Mouse (Mus musculus): ENCODE results near the gene Brdt. TPM values are rescaled to one million over a fixed set of nuclear protein-coding genes. Genes with fewer than 3 reads are reported as not detected.
A peak's percentile ranks its signal among the peaks of the same experiment; 100 is the strongest.

Gene Brdt
- polyA plus RNA-seq, 1 experiment from 2014 or later: 0.64 TPM

- H3K9ac ChIP-seq: no peak overlapping the region
- H3K4me3 ChIP-seq: no peak overlapping the region
- H3K27me3 ChIP-seq (replicated peaks): peaks cover 22% of the 10 kb centered on the region
- no peak overlapping the region for H3K27ac ChIP-seq (replicated peaks)
- 58% methylated on average over 8 of the region's 8 CpGs for WGBS
- peaks cover 6% of the 10 kb centered on the region for H3K4me1 ChIP-seq
- H3K36me3 ChIP-seq: no peaks in the 10 kb centered on the region
- ATAC-seq (ENCODE audit: extremely low read depth, insufficient number of reproducible peaks, low FRiP score, low TSS enrichment): no peak
- no peaks in the 10 kb centered on the region for H3K9me3 ChIP-seq
- H3K4me2 ChIP-seq: no peak overlapping the region
Observed at GRCm38 (mm10) chr5:107295061-107295816, 35.7 kb upstream of the Brdt start.

GRCm38 (mm10) chr5:107295817-107296511, 35.0 kb upstream of the Brdt start:
- 78% methylated on average over 16 of the region's 16 CpGs for WGBS
- no peaks in the 10 kb centered on the region for H3K36me3 ChIP-seq
- no peak overlapping the region for H3K27ac ChIP-seq (replicated peaks)
- no peaks in the 10 kb centered on the region for H3K9me3 ChIP-seq
- peaks cover 15% of the 10 kb centered on the region for H3K27me3 ChIP-seq (replicated peaks)
- H3K4me3 ChIP-seq: no peak overlapping the region
- no peak for ATAC-seq (ENCODE audit: extremely low read depth, insufficient number of reproducible peaks, low FRiP score, low TSS enrichment)
- no peak overlapping the region for H3K9ac ChIP-seq
- peaks cover 6% of the 10 kb centered on the region for H3K4me1 ChIP-seq
- no peak overlapping the region for H3K4me2 ChIP-seq

- Histone ChIP-seq H3K27ac (replicated peaks) (no peak overlapping the region), H3K9me3 (no peaks in the 10 kb centered on the region), H3K27me3 (replicated peaks) (0 out of 2 replicates have a peak, but pooled peaks cover 8% of the 10 kb centered on the region), H3K36me3 (no peaks in the 10 kb centered on the region), H3K9ac (no peak overlapping the region), H3K4me3 (no peak overlapping the region), H3K4me2 (no peak overlapping the region), H3K4me1 (peaks cover 6% of the 10 kb centered on the region)
- no peak for ATAC-seq (ENCODE audit: extremely low read depth, insufficient number of reproducible peaks, low FRiP score, low TSS enrichment)
- 58% methylated on average over 9 of the region's 9 CpGs for WGBS
Observed at GRCm38 (mm10) chr5:107296512-107297322, 34.2 kb upstream of the Brdt start.

GRCm38 (mm10) chr5:107298854-107299253, 32.1 kb upstream of the Brdt start:
- Histone ChIP-seq H3K36me3 (no peaks in the 10 kb centered on the region), H3K27ac (replicated peaks) (no peak overlapping the region), H3K4me3 (no peak overlapping the region), H3K9ac (no peak overlapping the region), H3K4me1 (peaks cover 16% of the 10 kb centered on the region), H3K27me3 (replicated peaks) (no peaks in the 10 kb centered on the region), H3K4me2 (no peak overlapping the region), H3K9me3 (no peaks in the 10 kb centered on the region)
- no peak for ATAC-seq (ENCODE audit: extremely low read depth, insufficient number of reproducible peaks, low FRiP score, low TSS enrichment)
- 62% methylated on average over 11 of the region's 11 CpGs for WGBS

- ATAC-seq (ENCODE audit: extremely low read depth, insufficient number of reproducible peaks, low FRiP score, low TSS enrichment): no peak
- Histone ChIP-seq H3K27me3 (replicated peaks) (no peaks in the 10 kb centered on the region), H3K4me3 (peak overlapping the region; percentile 30; the same call in 1 of the 2 replicates), H3K9me3 (no peaks in the 10 kb centered on the region), H3K9ac (peak overlapping the region; percentile 60; the same call in 1 of the 2 replicates), H3K27ac (replicated peaks) (no peak overlapping the region), H3K4me2 (peak overlapping the region; percentile 63), H3K36me3 (no peaks in the 10 kb centered on the region), H3K4me1 (peaks cover 14% of the 10 kb centered on the region)
- 23% methylated on average over 11 of the region's 11 CpGs for WGBS
Observed at GRCm38 (mm10) chr5:107303350-107303861, 27.6 kb upstream of the Brdt start.

GRCm38 (mm10) chr5:107304117-107304825, 26.7 kb upstream of the Brdt start:
- no peaks in the 10 kb centered on the region for H3K36me3 ChIP-seq
- no peak overlapping the region for H3K4me3 ChIP-seq
- no peaks in the 10 kb centered on the region for H3K9me3 ChIP-seq
- peaks cover 14% of the 10 kb centered on the region for H3K4me1 ChIP-seq
- peak overlapping the region; percentile 63 for H3K4me2 ChIP-seq
- ATAC-seq (ENCODE audit: extremely low read depth, insufficient number of reproducible peaks, low FRiP score, low TSS enrichment): no peak
- WGBS: 59% methylated on average over 13 of the region's 13 CpGs
- no peak overlapping the region for H3K9ac ChIP-seq
- no peak overlapping the region for H3K27ac ChIP-seq (replicated peaks)
- no peaks in the 10 kb centered on the region for H3K27me3 ChIP-seq (replicated peaks)

- H3K27me3 ChIP-seq (replicated peaks): no peaks in the 10 kb centered on the region
- no peaks in the 10 kb centered on the region for H3K9me3 ChIP-seq
- WGBS: 68% methylated on average over 4 of the region's 4 CpGs
- no peaks in the 10 kb centered on the region for H3K36me3 ChIP-seq
- no peak overlapping the region for H3K9ac ChIP-seq
- H3K27ac ChIP-seq (replicated peaks): no peak overlapping the region
- no peak overlapping the region for H3K4me2 ChIP-seq
- peaks cover 14% of the 10 kb centered on the region for H3K4me1 ChIP-seq
- no peak for ATAC-seq (ENCODE audit: extremely low read depth, insufficient number of reproducible peaks, low FRiP score, low TSS enrichment)
- H3K4me3 ChIP-seq: no peak overlapping the region
Observed at GRCm38 (mm10) chr5:107307432-107307831, 23.5 kb upstream of the Brdt start.

- Histone ChIP-seq H3K9me3 (no peaks in the 10 kb centered on the region), H3K4me3 (no peak overlapping the region), H3K27ac (replicated peaks) (no peak overlapping the region), H3K4me2 (no peak overlapping the region), H3K36me3 (no peaks in the 10 kb centered on the region), H3K27me3 (replicated peaks) (no peaks in the 10 kb centered on the region), H3K9ac (no peak overlapping the region), H3K4me1 (peaks cover 7% of the 10 kb centered on the region; the same call in 1 of the 2 replicates)
- ATAC-seq (ENCODE audit: extremely low read depth, insufficient number of reproducible peaks, low FRiP score, low TSS enrichment): no peak
- WGBS: 87% methylated on average over 7 of the region's 7 CpGs
Observed at GRCm38 (mm10) chr5:107317141-107317540, 13.8 kb upstream of the Brdt start.

GRCm38 (mm10) chr5:107320703-107321102, 10.3 kb upstream of the Brdt start:
- Histone ChIP-seq H3K9me3 (no peaks in the 10 kb centered on the region), H3K4me2 (peak overlapping the region; percentile 36; the same call in 1 of the 2 replicates), H3K4me1 (peaks cover 7% of the 10 kb centered on the region; the same call in 1 of the 2 replicates), H3K36me3 (no peaks in the 10 kb centered on the region), H3K9ac (no peak overlapping the region), H3K27ac (replicated peaks) (no peak overlapping the region), H3K27me3 (replicated peaks) (no peaks in the 10 kb centered on the region), H3K4me3 (no peak overlapping the region)
- 10% methylated on average over 1 of the region's 1 CpGs for WGBS
- no peak for ATAC-seq (ENCODE audit: extremely low read depth, insufficient number of reproducible peaks, low FRiP score, low TSS enrichment)

GRCm38 (mm10) chr5:107340404-107340803, 9.4 kb downstream of the Brdt start:
- WGBS: 66% methylated on average over 3 of the region's 3 CpGs
- no peak overlapping the region for H3K4me3 ChIP-seq
- ATAC-seq (ENCODE audit: extremely low read depth, insufficient number of reproducible peaks, low FRiP score, low TSS enrichment): no peak
- no peak overlapping the region for H3K4me2 ChIP-seq
- no peak overlapping the region for H3K27ac ChIP-seq (replicated peaks)
- H3K9me3 ChIP-seq: no peaks in the 10 kb centered on the region
- no peaks in the 10 kb centered on the region for H3K36me3 ChIP-seq
- no peaks in the 10 kb centered on the region for H3K27me3 ChIP-seq (replicated peaks)
- H3K9ac ChIP-seq: no peak overlapping the region
- no peaks in the 10 kb centered on the region for H3K4me1 ChIP-seq

Data from heart, embryonic 13.5 days (tissue).